Mouse (Mus musculus) lung, adult 2 months (tissue): Measurements from ENCODE around the gene Col5a1.

Experiments used
- CTCF ChIP-seq: fragments of 200-500 bp; IDR thresholded peaks from 2 replicates; pipeline ENCODE4 v1.5.1; 2011; ENCODE audit warnings: mild to moderate bottlenecking, low read length, control low read depth; ENCODE audit not compliant: insufficient read depth
- POLR2A ChIP-seq: fragments of 200-500 bp; IDR thresholded peaks from 2 replicates; pipeline ENCODE4 v1.6.1; 2011; ENCODE audit warnings: low read depth, mild to moderate bottlenecking, control low read depth, low read length, borderline replicate concordance; ENCODE audit errors: extremely low read depth

DNA sequence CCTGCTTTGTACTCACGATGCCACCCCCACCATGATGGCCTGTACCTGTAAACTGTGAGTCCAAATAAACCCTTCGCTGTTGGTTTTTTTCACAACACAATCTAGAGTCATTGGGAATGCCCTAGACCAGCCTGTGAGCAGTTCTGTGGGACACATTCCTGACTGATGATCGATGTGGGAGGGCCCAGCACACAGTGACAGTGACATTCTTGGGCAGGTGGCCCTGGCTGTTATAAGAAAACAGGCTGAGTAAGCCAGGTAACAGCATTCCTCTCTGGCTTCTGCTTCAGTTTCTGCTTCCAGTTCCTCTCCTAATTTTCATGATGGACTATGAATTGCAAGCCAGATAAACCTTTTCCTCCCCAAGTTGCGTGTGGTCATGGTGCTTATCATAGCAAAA is 41.3 kb upstream of the Col5a1 start:
- TF ChIP-seq POLR2A (no peak), CTCF (no peak)
